Mouse (Mus musculus): ENCODE measurements around the gene Zbtb26.
A peak's percentile ranks its signal among the peaks of the same experiment; 100 is the strongest.

Zbtb26 gene

GRCm38 (mm10) chr2:37442611-37443591 is at the start of gene Zbtb26, which contains the start of the genes Zbtb6 and Rabgap1:
Gene Zbtb26 (minus strand): TSS chr2:37443135.
Gene Zbtb6 (minus strand): TSS chr2:37443171.
Gene Rabgap1 (plus strand): TSS chr2:37443279.
- DNase-seq (ENCODE audit: low read depth, low spot score): peak; percentile 92

DNA sequence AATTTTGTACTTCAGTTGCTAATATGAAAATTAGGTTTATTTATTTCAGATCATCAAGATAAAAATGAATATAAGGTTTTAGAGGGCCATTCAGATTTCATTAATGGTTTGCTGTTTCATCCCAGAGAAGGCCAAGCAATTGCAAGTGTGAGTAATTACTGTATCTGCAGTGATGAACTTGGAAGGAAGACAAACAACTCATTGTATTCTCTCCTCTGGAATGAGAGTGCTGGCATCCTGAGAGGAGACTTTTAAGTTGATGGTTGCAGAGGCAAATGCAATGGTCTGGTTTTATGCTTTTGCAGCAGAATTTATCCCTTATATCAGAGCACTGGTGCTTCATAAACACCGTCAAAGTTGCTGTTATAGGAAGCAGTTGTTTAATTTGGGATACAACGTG is 46.0 kb upstream of the Zbtb26 start:
- no peak for DNase-seq (ENCODE audit: low read depth, low spot score)

DNA sequence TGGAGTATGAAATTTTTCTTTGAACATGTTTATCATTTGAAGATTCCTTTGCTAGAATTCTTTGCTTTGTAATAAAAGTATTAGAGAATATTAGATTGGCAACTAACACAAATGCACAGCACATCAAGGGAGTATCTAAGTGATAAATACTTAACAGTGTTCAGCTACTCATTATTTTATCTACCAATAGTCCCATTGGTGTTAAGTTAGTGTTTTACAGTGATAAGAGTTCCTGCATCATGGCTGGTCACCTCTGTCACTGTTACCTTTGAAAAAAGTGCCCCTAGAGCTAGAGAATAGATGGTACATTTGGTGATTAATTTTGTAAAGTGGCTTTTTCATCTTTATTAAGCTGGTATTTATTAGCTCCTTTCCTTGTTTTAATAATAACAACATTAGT is 43.5 kb upstream of the Zbtb26 start:
- DNase-seq (ENCODE audit: low read depth, low spot score): no peak

DNA sequence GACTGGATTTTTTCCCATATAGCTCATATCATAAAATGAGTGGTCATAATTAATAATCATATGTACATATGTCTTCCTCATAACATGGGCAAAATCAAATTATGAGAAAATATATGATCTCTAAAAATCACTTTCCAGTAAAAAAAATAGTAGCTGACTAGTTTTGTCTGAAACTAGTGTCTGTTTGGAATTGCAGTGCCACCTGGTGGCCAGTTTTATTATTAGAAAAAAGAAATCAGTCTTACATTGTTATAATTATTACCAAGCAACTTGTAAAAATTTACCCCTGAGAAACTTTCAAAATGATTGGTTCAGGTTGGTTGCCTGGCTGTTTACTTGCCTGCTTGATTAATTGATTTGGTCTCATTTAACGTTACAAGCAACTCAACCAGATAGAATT is 42.4 kb upstream of the Zbtb26 start:
- peak; percentile 59 for DNase-seq (ENCODE audit: low read depth, low spot score)

DNA sequence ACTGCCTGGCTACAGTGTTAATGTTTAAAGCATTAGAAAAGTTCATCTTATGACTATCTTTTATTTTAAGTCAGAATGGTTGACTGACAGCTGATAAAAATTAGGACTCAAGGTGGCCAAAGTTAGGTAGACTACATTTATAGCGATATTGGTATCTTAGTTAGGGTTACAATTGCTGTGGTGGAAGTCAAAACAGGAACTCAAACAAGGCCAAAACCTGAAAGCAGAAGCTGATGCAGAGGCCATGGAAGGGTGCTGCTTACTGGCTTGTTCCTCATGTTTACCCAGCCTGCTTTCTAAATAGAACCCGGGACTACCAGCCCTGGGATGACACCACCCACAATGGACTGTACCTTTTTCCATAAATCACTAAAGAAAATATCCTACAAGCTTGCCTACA is 41.2 kb upstream of the Zbtb26 start:
- no peak for DNase-seq (ENCODE audit: low read depth, low spot score)

GRCm38 (mm10) chr2:37480039-37480438 is 37.1 kb upstream of the Zbtb26 start:
- no peak for DNase-seq (ENCODE audit: low read depth, low spot score)

DNA sequence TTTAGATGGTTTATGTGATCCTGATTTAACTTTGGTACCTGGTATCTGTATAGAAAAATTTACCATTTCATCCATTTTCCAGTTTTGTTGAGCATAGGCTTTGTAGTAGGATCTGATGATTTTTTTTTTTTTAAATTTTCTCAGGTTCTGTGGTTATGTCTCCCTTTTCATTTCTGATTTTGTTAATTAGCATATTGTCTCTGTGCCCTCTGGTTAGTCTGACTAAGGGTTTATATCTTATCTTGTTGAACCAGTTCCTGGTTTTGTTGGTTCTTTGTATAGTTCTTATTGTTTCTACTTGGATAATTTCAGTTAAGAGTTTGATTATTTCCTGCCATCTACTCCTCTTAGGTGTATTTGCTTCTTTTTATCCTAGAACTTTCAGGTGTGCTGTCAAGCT is 36.6 kb upstream of the Zbtb26 start:
- DNase-seq (ENCODE audit: low read depth, low spot score): no peak

GRCm38 (mm10) chr2:37466266-37466665 is 23.3 kb upstream of the Zbtb26 start:
- no peak for DNase-seq (ENCODE audit: low read depth, low spot score)

DNA sequence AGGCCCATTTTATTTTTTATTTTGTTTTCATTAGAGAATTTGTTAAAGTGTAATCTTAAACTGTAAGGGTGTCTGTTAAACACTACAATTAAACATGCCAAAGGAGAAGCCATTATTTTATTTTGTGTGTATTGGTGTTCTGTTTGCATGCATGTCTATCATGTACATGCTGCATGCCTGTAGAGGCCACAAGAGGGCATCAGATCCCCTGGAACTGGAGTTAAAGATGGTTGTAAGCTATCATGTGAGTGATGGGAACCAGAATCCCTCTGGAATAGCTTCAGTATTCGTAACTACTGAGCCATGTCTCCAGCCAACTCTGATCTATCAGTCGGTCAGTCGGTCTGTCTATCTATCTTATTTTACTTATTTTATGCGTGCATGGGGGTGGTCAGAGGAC is 17.8 kb upstream of the Zbtb26 start:
- no peak for DNase-seq (ENCODE audit: low read depth, low spot score)

DNA sequence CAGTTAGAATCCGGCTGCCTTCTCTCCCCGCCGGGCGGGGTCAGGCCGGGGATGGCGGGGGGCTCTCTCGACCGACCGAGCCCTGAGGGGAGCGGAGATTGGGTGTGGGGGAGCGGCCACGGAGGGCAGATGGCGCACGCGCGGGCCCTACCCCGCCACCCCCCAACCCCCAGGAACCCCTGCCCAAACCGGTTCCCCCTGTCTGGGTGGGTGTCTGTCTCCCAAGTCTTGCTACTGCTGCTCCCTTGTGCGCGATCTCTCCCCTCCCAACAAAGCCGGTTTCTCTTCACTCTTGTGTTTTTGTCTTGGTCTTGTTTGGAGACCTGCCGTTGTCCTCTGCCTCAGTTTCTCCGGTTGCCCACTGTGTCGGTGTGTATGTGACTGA is 9.4 kb upstream of the Zbtb26 start:
- no peak for DNase-seq (ENCODE audit: low read depth, low spot score)

- DNase-seq (ENCODE audit: low read depth, low spot score): peak; percentile 97
These were observed 8.9 kb upstream of the Zbtb26 start for GRCm38 (mm10) chr2:37451667-37452375.

DNA sequence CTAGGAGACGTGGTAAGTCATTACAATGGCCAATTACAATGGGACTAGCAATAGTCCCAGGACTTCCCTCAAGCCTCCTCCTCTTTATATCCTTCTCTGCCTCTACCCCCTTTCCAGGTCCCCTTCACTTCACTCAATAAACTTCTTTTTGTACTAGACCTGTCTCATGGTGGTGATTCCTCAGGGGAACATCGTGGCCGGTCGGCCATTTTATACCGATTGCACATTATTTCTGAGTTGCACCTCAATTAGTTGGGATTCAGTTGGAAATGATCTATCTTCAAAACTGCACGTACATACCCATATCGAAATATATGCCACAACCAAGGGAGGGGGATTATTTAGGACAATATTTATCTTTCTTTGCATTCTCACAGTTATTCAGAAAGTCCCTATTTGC is 11.3 kb downstream of the Zbtb26 start:
- no peak for DNase-seq (ENCODE audit: low read depth, low spot score)

- peak; percentile 92 for DNase-seq (ENCODE audit: low read depth, low spot score)
These were observed 12.1 kb downstream of the Zbtb26 start for GRCm38 (mm10) chr2:37430593-37431464.

- peak; percentile 12 for DNase-seq (ENCODE audit: low read depth, low spot score)
These were observed 19.3 kb downstream of the Zbtb26 start for GRCm38 (mm10) chr2:37423671-37424070.

DNA sequence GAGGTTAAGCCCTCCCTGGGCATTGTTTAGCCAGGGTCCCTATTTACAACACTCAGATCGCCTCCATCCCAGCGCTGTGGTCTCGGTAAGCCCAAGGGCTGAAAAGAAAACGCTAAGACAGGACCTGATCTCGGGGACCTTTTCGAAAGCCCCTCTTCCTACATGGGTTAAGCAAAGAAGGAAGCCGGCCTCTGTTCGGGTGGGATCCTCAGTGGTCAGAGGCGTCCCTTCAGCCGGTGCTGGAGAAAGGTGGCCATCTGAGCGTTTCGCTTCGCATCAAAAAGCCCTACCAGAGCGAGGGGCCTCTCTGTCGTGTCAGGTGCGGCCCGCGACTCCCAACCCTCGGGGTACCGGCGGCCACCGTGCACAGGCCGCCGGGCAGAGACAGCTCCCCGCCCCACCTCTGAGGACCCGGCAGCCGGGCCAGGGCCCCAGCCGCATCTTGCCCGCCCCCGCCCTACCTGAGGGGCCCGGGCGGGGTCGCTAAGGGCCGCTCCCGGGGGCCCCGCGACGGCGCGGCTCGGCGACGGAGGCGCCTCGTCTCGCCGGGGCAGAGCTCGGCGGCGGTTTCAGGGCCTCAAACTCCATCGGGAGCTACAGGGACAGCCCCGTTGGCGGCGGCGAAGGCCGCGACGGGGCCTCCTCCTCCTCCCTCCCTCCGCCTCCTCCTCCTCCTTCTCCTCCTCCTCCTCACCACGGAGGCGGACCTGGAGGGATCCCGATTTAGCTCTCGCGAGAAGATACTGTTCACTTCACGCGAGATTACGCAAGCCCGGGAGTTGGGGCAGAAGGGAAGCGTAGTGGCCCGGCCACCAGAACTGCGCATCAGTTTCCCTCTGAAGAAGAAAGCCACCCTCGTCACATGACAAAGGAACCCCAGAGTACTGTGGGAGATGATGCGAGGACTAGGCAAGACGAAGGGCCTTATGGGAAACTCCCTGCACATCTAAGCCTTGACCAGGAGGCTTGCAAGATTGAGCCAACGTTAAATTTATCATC is 20.3 kb downstream of the Zbtb26 start, which contains the start of gene Rc3h2:
TSS of gene Rc3h2 (minus strand) at position 598 of the 999 bp plus-strand sequence.
- DNase-seq (ENCODE audit: low read depth, low spot score): peak; percentile 98

DNA sequence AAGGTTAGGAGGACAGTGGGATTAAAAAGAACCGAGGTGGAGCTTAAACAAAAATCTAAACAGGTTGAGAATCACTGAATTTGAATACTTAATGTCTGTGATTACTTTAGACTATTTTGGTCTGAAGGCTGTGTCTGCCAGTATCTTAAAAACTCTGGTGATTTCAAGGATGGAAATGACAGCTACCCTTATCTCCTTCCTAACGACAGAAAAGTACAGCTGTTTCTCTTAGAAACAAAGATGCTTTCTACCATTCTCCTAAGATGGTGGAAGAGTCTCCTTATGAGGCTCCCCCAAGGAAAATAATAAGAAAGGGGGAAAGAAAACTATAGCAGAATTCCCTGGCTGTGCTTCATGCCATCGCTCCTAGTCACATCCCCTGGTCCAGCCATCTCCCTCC is 21.0 kb downstream of the Zbtb26 start:
- DNase-seq (ENCODE audit: low read depth, low spot score): no peak

GRCm38 (mm10) chr2:37395539-37395938 is 47.4 kb downstream of the Zbtb26 start:
- peak; percentile 19 for DNase-seq (ENCODE audit: low read depth, low spot score)

DNA sequence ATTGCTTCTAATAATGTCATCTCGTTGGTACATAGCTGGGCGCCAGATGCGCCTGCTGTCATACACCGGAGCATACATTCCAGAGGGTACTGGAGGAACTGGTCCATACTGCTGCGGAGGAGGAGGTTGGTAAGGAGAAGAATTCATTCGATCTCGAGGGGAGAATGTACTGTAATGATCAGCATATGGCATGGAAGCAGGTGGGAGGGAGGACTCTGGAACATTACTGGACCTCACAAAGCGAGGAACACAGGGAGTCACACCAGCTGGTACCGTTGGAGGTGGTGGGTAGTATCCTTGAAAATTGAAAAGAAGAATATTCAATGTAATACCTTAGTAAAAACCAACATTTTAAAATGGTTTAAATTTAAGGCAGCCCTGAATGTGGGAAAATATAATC is 60.0 kb downstream of the Zbtb26 start:
- DNase-seq (ENCODE audit: low read depth, low spot score): no peak
